Mouse (Mus musculus): ENCODE data around the gene Lpar6.

GRCm38 (mm10) chr14:73252276-73252675 is 14.6 kb downstream of the Lpar6 start:
- TF ChIP-seq POLR2A (IDR thresholded peaks at IDR 0.05; ENCODE audit: insufficient read depth, low read length) = no peak
- no peak for TF ChIP-seq EP300 (IDR thresholded peaks at IDR 0.05; ENCODE audit: insufficient read depth, low read depth, low read length)
- no peak for TF ChIP-seq CTCF (IDR thresholded peaks at IDR 0.05; ENCODE audit: low read depth, low read length)

All from ES-Bruce4 (cell line).